Mouse (Mus musculus) sigmoid colon, adult 10 weeks (tissue): ENCODE results near the gene Ccdc60. TPM values are rescaled to one million over a fixed set of nuclear protein-coding genes. Genes with fewer than 3 reads are reported as not detected.

Experiments used
- polyA plus RNA-seq: library from polyadenylated mRNA; stranded (reverse); fragments of 350-450 nt; fragmentation: Illumina TruSeq; extraction: RNeasy Lipid Tissue Mini Kit (QIAGEN cat#74804); gene quantifications from one replicate; pipeline ENCODE4 v1.2.3, GENCODE M21; 2014; ENCODE audit warnings: low read depth, low replicate concordance

Ccdc60 gene
- polyA plus RNA-seq, result 0.50 TPM

GRCm38 (mm10) chr5:116288849-116289570, at the start of gene Ccdc60:
Ccdc60 (minus strand) TSS chr5:116288985.

GRCm38 (mm10) chr5:116083081-116083480, 205.7 kb downstream of the Ccdc60 start, which contains the start of gene Tmem233:
Tmem233 (minus strand) TSS chr5:116083244.

Other genes with a start within 250 kb of the Ccdc60 start
- gene Tmem233, start 205.7 kb downstream of the Ccdc60 start, polyA plus RNA-seq, result not detected
- 14.2 TPM for gene Hspb8, start 133.9 kb upstream of the Ccdc60 start, polyA plus RNA-seq